Mouse (Mus musculus): Measurements from ENCODE around the gene Pin4. TPM values are rescaled to one million over a fixed set of nuclear protein-coding genes. Genes with fewer than 3 reads are reported as not detected.

Pin4 gene
- total RNA-seq, 1 experiment from 2014 or later: 68.7 TPM

- DNase-seq: peak; percentile 96
Measured at GRCm38 (mm10) chrX:102156618-102157422, 37.6 kb downstream of the Pin4 start, which contains the start of gene Ercc6l. Gene Ercc6l (minus strand): TSS chrX:102157091.

- DNase-seq: no peak
Measured at GRCm38 (mm10) chrX:102157423-102157791, 38.2 kb downstream of the Pin4 start.

DNA sequence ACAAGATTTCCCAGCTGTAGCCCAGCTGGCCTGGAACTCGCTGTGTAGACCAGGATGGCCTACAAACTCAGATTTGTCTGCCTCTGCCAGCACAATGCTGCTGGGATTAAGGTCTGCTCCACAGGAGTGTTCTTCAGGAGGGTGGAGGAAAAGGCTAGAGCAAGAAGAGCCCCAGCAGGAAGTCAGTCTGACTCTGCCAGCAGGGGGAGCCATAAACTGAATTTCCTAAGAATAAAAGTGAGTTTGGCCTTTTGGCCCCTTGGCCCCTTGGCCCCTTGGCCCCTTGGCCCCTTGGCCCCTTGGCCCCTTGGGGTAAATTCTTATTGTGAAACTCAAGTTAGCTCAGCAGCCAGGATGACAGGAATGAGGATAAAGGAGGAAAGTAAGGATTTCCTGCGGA is 40.5 kb downstream of the Pin4 start:
- peak; percentile 53 for DNase-seq

DNA sequence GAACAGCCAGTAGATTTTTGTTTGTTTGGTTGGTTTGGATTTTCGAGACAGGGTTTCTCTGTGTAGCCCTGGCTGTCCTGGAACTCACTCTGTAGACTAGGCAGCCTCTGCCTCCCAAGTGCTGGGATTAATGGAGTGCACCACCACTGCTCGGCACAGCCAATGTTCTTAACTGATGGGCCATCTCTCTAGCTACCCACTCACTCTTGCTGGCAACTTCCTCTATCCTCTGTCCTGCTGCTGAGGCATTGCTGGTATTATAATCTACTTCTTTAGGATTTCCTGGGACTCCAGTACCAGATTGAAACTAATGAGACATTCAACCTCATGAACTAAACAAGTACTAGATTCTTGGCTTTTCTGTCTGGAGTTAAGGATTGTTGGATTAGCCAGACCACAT is 41.3 kb downstream of the Pin4 start:
- DNase-seq: no peak

- DNase-seq: no peak
Measured at GRCm38 (mm10) chrX:102163096-102163495, 43.8 kb downstream of the Pin4 start.

DNA sequence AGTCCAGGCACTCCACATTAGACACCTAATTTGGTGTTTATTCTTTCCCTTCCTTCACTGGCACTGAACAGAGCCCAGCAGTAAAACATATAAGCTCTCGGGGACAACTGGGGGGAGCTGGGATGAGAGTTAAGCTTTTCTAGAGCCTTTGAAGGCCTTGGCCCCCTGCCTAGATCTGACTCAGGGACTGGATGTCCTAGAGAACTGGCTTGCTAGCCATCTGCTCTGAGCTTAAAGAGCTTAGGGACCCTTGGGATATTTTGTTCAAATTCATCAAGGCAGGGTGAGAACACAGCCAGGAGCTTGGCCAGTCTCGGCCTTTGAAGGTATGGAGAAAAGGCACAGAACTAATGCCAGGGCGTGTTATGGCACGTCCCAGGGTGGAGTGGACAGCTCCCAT is 44.3 kb downstream of the Pin4 start:
- peak; percentile 71 for DNase-seq

DNA sequence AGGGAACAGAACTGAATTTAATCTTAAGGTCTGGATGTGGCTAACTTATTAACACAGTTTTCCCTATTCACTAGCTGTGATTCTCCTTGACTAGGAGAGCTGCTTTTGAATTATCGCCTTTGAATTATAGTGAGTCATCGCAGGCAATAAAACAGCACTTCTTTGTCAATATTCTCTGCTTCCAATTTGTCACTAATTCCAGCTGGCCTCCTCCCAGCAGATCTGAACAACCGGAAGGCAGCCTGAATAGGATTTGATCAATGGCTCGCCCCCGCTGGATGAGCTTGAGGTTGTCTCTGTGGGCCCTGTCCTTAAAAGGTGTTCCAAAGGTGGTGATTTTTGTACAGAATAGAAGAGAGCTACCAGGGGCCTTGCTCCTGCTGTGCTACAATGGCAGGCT is 47.3 kb downstream of the Pin4 start:
- no peak for DNase-seq

DNA sequence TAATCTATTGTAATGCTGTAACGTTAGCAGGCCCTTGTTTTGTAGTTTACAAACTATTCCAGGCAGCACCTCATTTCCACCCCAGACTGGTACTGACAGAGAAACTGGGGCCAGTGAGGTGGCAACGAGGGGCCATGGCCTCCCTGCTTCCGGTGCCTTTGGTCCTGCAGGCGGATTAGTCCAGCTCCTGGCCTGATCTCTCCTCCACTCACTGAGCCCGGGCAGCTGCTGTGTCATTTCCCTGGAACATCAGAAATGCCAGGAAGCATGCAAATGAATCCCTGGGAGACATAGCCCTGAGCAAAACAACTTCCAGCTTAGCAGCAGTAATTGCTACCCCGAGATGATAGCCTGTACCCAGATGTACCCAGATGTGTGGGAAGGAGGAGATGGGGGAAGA is 47.7 kb downstream of the Pin4 start:
- no peak for DNase-seq

DNA sequence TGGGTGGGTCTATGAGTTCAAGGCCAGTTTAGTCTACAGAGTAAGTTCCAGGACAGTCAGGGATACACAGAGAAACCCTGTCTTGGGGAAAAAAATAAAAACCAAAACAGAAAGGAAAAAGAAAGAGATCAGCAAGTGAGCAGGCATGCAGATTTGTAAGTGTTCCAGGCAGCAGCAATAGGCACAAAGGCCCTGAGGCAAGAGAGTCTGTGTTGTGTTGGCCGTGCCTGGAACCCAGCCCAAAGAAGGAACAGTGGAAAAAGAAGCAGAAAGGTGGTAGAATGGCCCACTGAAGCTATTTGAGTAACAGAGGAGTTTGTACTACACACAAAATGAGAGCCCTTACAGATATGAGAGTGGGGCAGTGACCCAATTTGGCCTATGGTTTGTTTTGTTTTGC is 50.5 kb downstream of the Pin4 start:
- no peak for DNase-seq

- DNase-seq: no peak
Measured at GRCm38 (mm10) chrX:102170135-102170534, 50.9 kb downstream of the Pin4 start.

GRCm38 (mm10) chrX:102170900-102171299 is 51.7 kb downstream of the Pin4 start:
- no peak for DNase-seq

DNA sequence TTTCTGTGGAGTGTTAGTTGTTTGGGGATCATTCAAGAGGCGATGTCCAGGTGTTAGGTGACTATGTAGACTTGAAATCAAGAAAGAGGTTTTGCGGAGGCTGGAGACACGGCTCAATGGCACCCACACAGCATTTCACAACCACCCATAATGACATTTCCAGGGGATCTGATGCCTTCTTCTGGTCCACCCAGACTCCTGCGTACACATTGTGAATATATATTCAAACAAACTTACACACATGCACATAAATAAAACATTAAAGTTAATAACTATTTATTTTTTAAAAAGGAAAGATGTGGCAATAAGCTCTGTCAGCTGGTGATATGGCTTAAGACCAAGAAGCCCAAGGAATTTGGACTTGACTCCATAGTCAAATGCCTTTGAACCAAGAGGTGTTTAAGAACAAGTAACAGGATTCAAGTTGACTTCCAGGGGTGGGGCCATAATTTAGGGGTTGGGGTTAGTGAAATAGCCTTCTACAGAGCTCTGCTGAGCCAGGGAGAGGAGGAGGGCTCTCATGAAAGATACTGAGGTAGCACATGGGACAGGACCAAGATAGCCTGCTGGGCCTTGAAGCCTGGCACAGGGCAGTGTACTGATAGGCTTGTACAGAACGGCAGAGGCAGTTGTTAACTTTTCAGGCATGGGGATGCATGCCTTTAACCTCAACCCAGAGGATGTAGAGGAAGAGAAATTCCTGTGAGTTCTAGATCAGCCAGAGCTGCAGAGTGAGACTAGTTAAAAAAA is 56.5 kb downstream of the Pin4 start:
- no peak for DNase-seq

Other genes with a start within 250 kb of the Pin4 start
- gene Rtl5, start 48.1 kb upstream of the Pin4 start, total RNA-seq (2021): 7.8 and 11.4 TPM in 2 replicates
- gene Ercc6l, start 37.6 kb downstream of the Pin4 start, total RNA-seq (2021): 2.6 TPM in 2 replicates
- 948 and 1,120 TPM in 2 replicates for gene Rps4x, start 69.9 kb downstream of the Pin4 start, total RNA-seq (2021)
- 1.7 and 2.1 TPM in 2 replicates for gene Cited1, start 132.7 kb downstream of the Pin4 start, total RNA-seq (2021)

Measured in adrenal gland, postnatal 14 days (tissue).